Mouse (Mus musculus) brain, embryonic 14.5 days (tissue): ENCODE results near the gene Oit1.

Source experiments
- CTCF ChIP-seq: fragments of 200-500 bp; IDR thresholded peaks from 2 replicates; pipeline ENCODE4 v1.5.1; 2012; ENCODE audit warnings: inconsistent platforms, mild to moderate bottlenecking, moderate library complexity, borderline replicate concordance; ENCODE audit not compliant: insufficient read depth, insufficient read length; ENCODE audit errors: extremely low read depth
- POLR2A ChIP-seq: fragments of 200-500 bp; IDR thresholded peaks from 2 replicates; pipeline ENCODE4 v1.6.1; 2012; ENCODE audit warnings: mild to moderate bottlenecking, inconsistent platforms, borderline replicate concordance; ENCODE audit not compliant: poor library complexity, insufficient read depth, insufficient read length, severe bottlenecking; ENCODE audit errors: extremely low read depth

DNA sequence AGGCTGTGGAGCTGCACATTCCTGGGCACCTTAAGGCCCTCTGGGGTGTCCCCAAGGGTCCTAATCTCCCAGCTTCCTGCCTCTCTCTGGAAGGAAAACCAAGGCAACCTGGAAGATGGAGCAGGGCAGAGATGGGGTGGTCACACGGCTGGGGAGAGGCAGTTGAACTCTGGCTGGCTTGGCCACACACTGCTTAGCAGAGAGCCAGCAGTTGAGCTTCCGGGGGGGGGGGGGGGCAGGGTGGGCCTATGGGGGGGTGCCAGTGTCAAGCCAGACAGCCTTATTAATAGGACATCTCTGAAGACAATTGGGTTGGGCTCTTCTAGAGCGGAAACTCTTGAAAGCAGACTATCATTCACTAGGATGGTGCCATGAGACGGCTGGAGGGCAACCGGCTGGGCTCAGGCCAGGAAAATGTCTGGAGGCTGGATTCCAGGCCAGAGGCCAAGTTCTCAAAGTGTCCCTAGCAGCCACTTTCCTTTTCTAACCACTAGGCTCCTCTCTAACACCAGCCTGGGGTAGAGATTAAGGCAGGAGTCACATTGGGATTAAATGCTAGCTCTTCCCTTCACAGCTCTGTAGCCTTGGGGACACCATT, 35.9 kb downstream of the Oit1 start:
- TF ChIP-seq CTCF (no peak), POLR2A (no peak)
